Mouse (Mus musculus) liver, embryonic 14.5 days (tissue): ENCODE results near the gene Gm10401. TPM values are rescaled to one million over a fixed set of nuclear protein-coding genes. Genes with fewer than 3 reads are reported as not detected.

Source experiments
- ATAC-seq: fragments of 200-750 bp; cut with Nextera tagmentation; 2 replicates; pipeline ENCODE4 v1.8.0; 2017; ENCODE audit warnings: moderate number of reproducible peaks, mild to moderate bottlenecking, moderate library complexity; ENCODE audit not compliant: insufficient read depth
- DNase-seq, 3 experiments: peaks; one replicate each; pipeline ENCODE4 v3.0.0-alpha.2; 2012 to 2013; ENCODE audit warnings: low read depth in 3 of 3, low spot score in 3 of 3
- H3K27ac ChIP-seq: fragments of 300-500 bp; sonication (generic); 2 replicates; pipeline ENCODE4 v1.5.1; 2014; ENCODE audit warnings: moderate library complexity, mild to moderate bottlenecking, control low read depth, inconsistent platforms
- H3K27me3 ChIP-seq: fragments of 300-500 bp; sonication (generic); 2 replicates; pipeline ENCODE4 v1.6.1; 2014; ENCODE audit warnings: mild to moderate bottlenecking, low read length, moderate library complexity; ENCODE audit not compliant: control insufficient read depth, insufficient read depth
- H3K36me3 ChIP-seq: fragments of 300-500 bp; sonication (generic); replicated peaks from 2 replicates; pipeline ENCODE4 v1.6.1; 2014; ENCODE audit warnings: low read depth; ENCODE audit not compliant: control insufficient read depth, insufficient read depth
- H3K4me1 ChIP-seq, 2 experiments: fragments of 200-500 bp in 1 of 2; fragments of 300-500 bp in 1 of 2; sonication (generic) in 1 of 2; replicated peaks; 2 replicates each; pipeline ENCODE4 v1.6.1; 2012 to 2014; ENCODE audit warnings: antibody characterized with exemption in 1 of 2, inconsistent platforms in 1 of 2, low read length in 1 of 2; ENCODE audit not compliant: control insufficient read depth in 2 of 2, insufficient read depth in 2 of 2
- H3K4me2 ChIP-seq: fragments of 300-500 bp; sonication (generic); 2 replicates; pipeline ENCODE4 v1.6.1; 2014; ENCODE audit warnings: low read depth, mild to moderate bottlenecking, control low read depth, moderate library complexity
- H3K4me3 ChIP-seq, 2 experiments: fragments of 200-500 bp in 1 of 2; fragments of 300-500 bp in 1 of 2; sonication (generic) in 1 of 2; 2 replicates each; pipeline ENCODE4 v1.5.1; 2012 to 2014; ENCODE audit warnings: low read depth in 2 of 2, low read length in 2 of 2, mild to moderate bottlenecking in 2 of 2, control low read depth in 1 of 2, inconsistent platforms in 1 of 2, moderate library complexity in 1 of 2; ENCODE audit not compliant: insufficient read depth in 1 of 2
- H3K9ac ChIP-seq: fragments of 300-500 bp; sonication (generic); replicated peaks from 2 replicates; pipeline ENCODE4 v1.6.1; 2014; ENCODE audit warnings: mild to moderate bottlenecking, control low read depth, moderate library complexity
- H3K9me3 ChIP-seq: fragments of 300-500 bp; sonication (generic); 2 replicates; pipeline ENCODE4 v1.6.1; 2016; ENCODE audit warnings: low read length, mixed read lengths; ENCODE audit not compliant: control insufficient read depth
- CTCF ChIP-seq: IDR thresholded peaks from 2 replicates; pipeline ENCODE4 v1.5.1; 2016; ENCODE audit warnings: antibody characterized with exemption, low read depth, control low read depth
- EP300 ChIP-seq: IDR thresholded peaks from 2 replicates; pipeline ENCODE4 v1.6.1; 2016; ENCODE audit warnings: antibody characterized with exemption, low read depth
- WGBS: fragments of 180-500 bp; shearing (Covaris S2); extraction: QIAGEN DNeasy Blood & Tissue Kit; methylation state at CpG from one replicate; pipeline ENCODE4 v1.1.7; 2014; ENCODE audit not compliant: insufficient replicate concordance; 5-methylcytosine and 5-hydroxymethylcytosine counted together
- polyA plus RNA-seq, 2 experiments: library from polyadenylated mRNA; depleted of rRNA in 1 of 2; stranded (reverse) in 1 of 2; unstranded in 1 of 2; fragments of >200 nt; fragmentation: Nextera tagmentation in 1 of 2; extraction: Ambion mirVana in 1 of 2; gene quantifications; 2 replicates each; pipeline versions ENCODE4 v1.2.1 to v1.2.3; 2012 to 2014

Gene Gm10401
- polyA plus RNA-seq, 2 experiments, result 0.07 to 14.0 TPM

GRCm38 (mm10) chr5:115071096-115071901 is 26.8 kb downstream of the Gm10401 start:
- 26% methylated on average over 11 of the region's 11 CpGs for WGBS
- TF ChIP-seq EP300 (peak; percentile 82), CTCF (no peak)
- ATAC-seq, result peak; percentile 77
- peak; percentile 75 to 80 (median 77) for DNase-seq
- H3K9me3 ChIP-seq, result no peaks in the 10 kb centered on the region
- H3K27ac ChIP-seq, result peak overlapping the region; percentile 93
- peaks cover 17% of the 10 kb centered on the region for H3K36me3 ChIP-seq
- H3K4me2 ChIP-seq, result peak overlapping the region; percentile 76
- 0 out of 4 replicates have a peak overlapping the region, but pooled peaks of 1 of the 2 experiments have one; percentile 0 for H3K4me3 ChIP-seq
- no peaks in the 10 kb centered on the region for H3K27me3 ChIP-seq
- H3K4me1 ChIP-seq, result peaks cover 87% of the 10 kb centered on the region in 2 experiments
- H3K9ac ChIP-seq, result peak overlapping the region; percentile 66

- H3K27ac ChIP-seq, result peak overlapping the region; percentile 95
- TF ChIP-seq CTCF, result no peak
- no peak for TF ChIP-seq EP300
- peak overlapping the region; percentile 34 for H3K9ac ChIP-seq
- DNase-seq, result no peak
- H3K4me1 ChIP-seq, result peaks cover 84 to 85% of the 10 kb centered on the region in 2 experiments
- peak overlapping the region; percentile 76 for H3K4me2 ChIP-seq
- ATAC-seq, result peak; percentile 42; the same call in 1 of the 2 replicates
- H3K4me3 ChIP-seq, result no peak overlapping the region
- H3K36me3 ChIP-seq, result peaks cover 9% of the 10 kb centered on the region
- H3K27me3 ChIP-seq, result no peaks in the 10 kb centered on the region
- WGBS, result 68% methylated on average over 2 of the region's 2 CpGs
- no peaks in the 10 kb centered on the region for H3K9me3 ChIP-seq
Measured at GRCm38 (mm10) chr5:115070457-115070856, 27.6 kb downstream of the Gm10401 start.

GRCm38 (mm10) chr5:115069611-115070010 is 28.5 kb downstream of the Gm10401 start:
- Histone ChIP-seq H3K9ac (no peak overlapping the region; the same call in 1 of the 2 replicates), H3K4me3 (no peak overlapping the region), H3K27ac (peak overlapping the region; percentile 95), H3K27me3 (no peaks in the 10 kb centered on the region), H3K36me3 (peaks cover under 1% of the 10 kb centered on the region), H3K4me2 (peak overlapping the region; percentile 76), H3K9me3 (no peaks in the 10 kb centered on the region), H3K4me1 (peaks cover 75 to 78% of the 10 kb centered on the region in 2 experiments)
- DNase-seq (no peak), ATAC-seq (no peak)
- no peak for TF ChIP-seq EP300
- TF ChIP-seq CTCF, result no peak
- 64% methylated on average over 3 of the region's 3 CpGs for WGBS

- TF ChIP-seq EP300, result peak; percentile 29; the same call in 1 of the 2 replicates
- TF ChIP-seq CTCF, result no peak
- no peaks in the 10 kb centered on the region for H3K27me3 ChIP-seq
- H3K4me3 ChIP-seq, result peak overlapping the region in 1 of 2 experiments; percentile 25; a peak in 1 of 4 replicates
- ATAC-seq (peak; percentile 68), DNase-seq (peak; percentile 65 to 69 (median 67))
- no peaks in the 10 kb centered on the region for H3K9me3 ChIP-seq
- H3K4me2 ChIP-seq, result peak overlapping the region; percentile 76
- H3K36me3 ChIP-seq, result no peaks in the 10 kb centered on the region; the same call in 1 of the 2 replicates
- H3K9ac ChIP-seq, result peak overlapping the region; percentile 62
- WGBS, result 33% methylated on average over 11 of the region's 11 CpGs
- peak overlapping the region; percentile 95 for H3K27ac ChIP-seq
- H3K4me1 ChIP-seq, result peaks cover 68 to 71% of the 10 kb centered on the region in 2 experiments
Measured at GRCm38 (mm10) chr5:115068671-115069421, 29.2 kb downstream of the Gm10401 start.

GRCm38 (mm10) chr5:115066245-115066644 is 31.9 kb downstream of the Gm10401 start:
- H3K9ac ChIP-seq, result no peak overlapping the region
- WGBS, result 29% methylated on average over 4 of the region's 4 CpGs
- no peak overlapping the region for H3K4me3 ChIP-seq
- no peaks in the 10 kb centered on the region for H3K9me3 ChIP-seq
- H3K27me3 ChIP-seq, result no peaks in the 10 kb centered on the region
- ATAC-seq (no peak), DNase-seq (no peak)
- no peak overlapping the region; the same call in none of the 2 replicates for H3K27ac ChIP-seq
- peaks cover 44 to 46% of the 10 kb centered on the region in 2 experiments for H3K4me1 ChIP-seq
- no peak overlapping the region for H3K4me2 ChIP-seq
- H3K36me3 ChIP-seq, result peaks cover 13% of the 10 kb centered on the region
- no peak for TF ChIP-seq CTCF
- TF ChIP-seq EP300, result no peak
